Mouse (Mus musculus): ENCODE measurements around the gene Lbx1. TPM values are rescaled to one million over a fixed set of nuclear protein-coding genes. Genes with fewer than 3 reads are reported as not detected.

Gene Lbx1
- total and polyA plus RNA-seq, 3 experiments = not detected

- Histone ChIP-seq H3K4me1 (ENCODE audit: insufficient read depth, low read depth, low read length) (no peaks in the 10 kb centered on the region), H3K9me3 (replicated peaks) (peaks cover 59% of the 10 kb centered on the region), H3K36me3 (replicated peaks) (no peaks in the 10 kb centered on the region), H3K4me3 (ENCODE audit: low read depth, low read length) (peak overlapping the region; percentile 33; the same call in 1 of the 2 replicates), H3K27me3 (ENCODE audit: insufficient read depth, low read length) (peaks cover 44% of the 10 kb centered on the region)
- TF ChIP-seq POLR2AphosphoS5 (IDR thresholded peaks at IDR 0.05; ENCODE audit: insufficient replicate concordance, low read depth, low read length) (no peak), CTCF (IDR thresholded peaks at IDR 0.05; ENCODE audit: low read depth, low read length) (no peak), TAL1 (conservative IDR thresholded peaks at IDR 0.05; ENCODE audit: low read depth, low read length) (no peak), GATA1 (IDR thresholded peaks at IDR 0.05; ENCODE audit: borderline replicate concordance, low read length) (no peak), GATA2 (IDR thresholded peaks at IDR 0.05; ENCODE audit: borderline replicate concordance, low read depth, low read length) (no peak)
- DNase-seq (ENCODE audit: low spot score) = no peak
- no peak for ATAC-seq (ENCODE audit: extremely low read depth, insufficient number of reproducible peaks, low FRiP score, poor library complexity, severe bottlenecking)
Measured at GRCm38 (mm10) chr19:45234771-45235231, 811 bp downstream of the Lbx1 start.

- TF ChIP-seq POLR2AphosphoS5 (IDR thresholded peaks at IDR 0.05; ENCODE audit: insufficient replicate concordance, low read depth, low read length) (no peak), TAL1 (conservative IDR thresholded peaks at IDR 0.05; ENCODE audit: low read depth, low read length) (no peak), GATA2 (IDR thresholded peaks at IDR 0.05; ENCODE audit: borderline replicate concordance, low read depth, low read length) (no peak), GATA1 (IDR thresholded peaks at IDR 0.05; ENCODE audit: borderline replicate concordance, low read length) (no peak), CTCF (IDR thresholded peaks at IDR 0.05; ENCODE audit: low read depth, low read length) (no peak)
- ATAC-seq (ENCODE audit: extremely low read depth, insufficient number of reproducible peaks, low FRiP score, poor library complexity, severe bottlenecking) = no peak
- Histone ChIP-seq H3K27me3 (ENCODE audit: insufficient read depth, low read length) (peaks cover 49% of the 10 kb centered on the region), H3K9me3 (replicated peaks) (peaks cover 61% of the 10 kb centered on the region), H3K36me3 (replicated peaks) (no peaks in the 10 kb centered on the region), H3K4me1 (ENCODE audit: insufficient read depth, low read depth, low read length) (no peaks in the 10 kb centered on the region), H3K4me3 (ENCODE audit: low read depth, low read length) (peak overlapping the region; percentile 33; the same call in 1 of the 2 replicates)
- no peak for DNase-seq (ENCODE audit: low spot score)
Measured at GRCm38 (mm10) chr19:45234191-45234770, 1.3 kb downstream of the Lbx1 start.

- no peaks in the 10 kb centered on the region for H3K36me3 ChIP-seq (replicated peaks)
- ATAC-seq (ENCODE audit: extremely low read depth, insufficient number of reproducible peaks, low FRiP score, poor library complexity, severe bottlenecking) = no peak
- H3K4me1 ChIP-seq (ENCODE audit: insufficient read depth, low read depth, low read length) = no peaks in the 10 kb centered on the region
- peak overlapping the region; percentile 3; the same call in 1 of the 2 replicates for H3K4me3 ChIP-seq (ENCODE audit: low read depth, low read length)
- H3K9me3 ChIP-seq (replicated peaks) = peaks cover 61% of the 10 kb centered on the region
- H3K27me3 ChIP-seq (ENCODE audit: insufficient read depth, low read length) = peaks cover 52% of the 10 kb centered on the region
- DNase-seq (ENCODE audit: low spot score) = no peak
- TF ChIP-seq CTCF (IDR thresholded peaks at IDR 0.05; ENCODE audit: low read depth, low read length) (no peak), TAL1 (conservative IDR thresholded peaks at IDR 0.05; ENCODE audit: low read depth, low read length) (no peak), GATA2 (IDR thresholded peaks at IDR 0.05; ENCODE audit: borderline replicate concordance, low read depth, low read length) (no peak), GATA1 (IDR thresholded peaks at IDR 0.05; ENCODE audit: borderline replicate concordance, low read length) (no peak), POLR2AphosphoS5 (IDR thresholded peaks at IDR 0.05; ENCODE audit: insufficient replicate concordance, low read depth, low read length) (no peak)
Measured at GRCm38 (mm10) chr19:45233496-45234127, 2.0 kb downstream of the Lbx1 start.

GRCm38 (mm10) chr19:45232443-45233410, 2.9 kb downstream of the Lbx1 start:
- H3K36me3 ChIP-seq (replicated peaks) = no peaks in the 10 kb centered on the region
- H3K9me3 ChIP-seq (replicated peaks) = peaks cover 61% of the 10 kb centered on the region
- ATAC-seq (ENCODE audit: extremely low read depth, insufficient number of reproducible peaks, low FRiP score, poor library complexity, severe bottlenecking) (no peak), DNase-seq (ENCODE audit: low spot score) (no peak)
- peaks cover 52% of the 10 kb centered on the region; the same call in 1 of the 2 replicates for H3K27me3 ChIP-seq (ENCODE audit: insufficient read depth, low read length)
- TF ChIP-seq GATA1 (IDR thresholded peaks at IDR 0.05; ENCODE audit: borderline replicate concordance, low read length) (no peak), TAL1 (conservative IDR thresholded peaks at IDR 0.05; ENCODE audit: low read depth, low read length) (no peak), CTCF (IDR thresholded peaks at IDR 0.05; ENCODE audit: low read depth, low read length) (no peak), GATA2 (IDR thresholded peaks at IDR 0.05; ENCODE audit: borderline replicate concordance, low read depth, low read length) (no peak), POLR2AphosphoS5 (IDR thresholded peaks at IDR 0.05; ENCODE audit: insufficient replicate concordance, low read depth, low read length) (no peak)
- no peaks in the 10 kb centered on the region for H3K4me1 ChIP-seq (ENCODE audit: insufficient read depth, low read depth, low read length)
- no peak overlapping the region for H3K4me3 ChIP-seq (ENCODE audit: low read depth, low read length)

GRCm38 (mm10) chr19:45232036-45232410, 3.6 kb downstream of the Lbx1 start:
- peaks cover 52% of the 10 kb centered on the region; the same call in 1 of the 2 replicates for H3K27me3 ChIP-seq (ENCODE audit: insufficient read depth, low read length)
- TF ChIP-seq GATA2 (IDR thresholded peaks at IDR 0.05; ENCODE audit: borderline replicate concordance, low read depth, low read length) (no peak), POLR2AphosphoS5 (IDR thresholded peaks at IDR 0.05; ENCODE audit: insufficient replicate concordance, low read depth, low read length) (no peak), CTCF (IDR thresholded peaks at IDR 0.05; ENCODE audit: low read depth, low read length) (no peak), GATA1 (IDR thresholded peaks at IDR 0.05; ENCODE audit: borderline replicate concordance, low read length) (no peak), TAL1 (conservative IDR thresholded peaks at IDR 0.05; ENCODE audit: low read depth, low read length) (no peak)
- no peak overlapping the region for H3K4me3 ChIP-seq (ENCODE audit: low read depth, low read length)
- H3K9me3 ChIP-seq (replicated peaks) = peaks cover 61% of the 10 kb centered on the region
- no peaks in the 10 kb centered on the region for H3K36me3 ChIP-seq (replicated peaks)
- DNase-seq (ENCODE audit: low spot score) (no peak), ATAC-seq (ENCODE audit: extremely low read depth, insufficient number of reproducible peaks, low FRiP score, poor library complexity, severe bottlenecking) (no peak)
- no peaks in the 10 kb centered on the region for H3K4me1 ChIP-seq (ENCODE audit: insufficient read depth, low read depth, low read length)
